11 mouse cellular contexts compared by ENCODE assay signal in the genomic region with DNA sequence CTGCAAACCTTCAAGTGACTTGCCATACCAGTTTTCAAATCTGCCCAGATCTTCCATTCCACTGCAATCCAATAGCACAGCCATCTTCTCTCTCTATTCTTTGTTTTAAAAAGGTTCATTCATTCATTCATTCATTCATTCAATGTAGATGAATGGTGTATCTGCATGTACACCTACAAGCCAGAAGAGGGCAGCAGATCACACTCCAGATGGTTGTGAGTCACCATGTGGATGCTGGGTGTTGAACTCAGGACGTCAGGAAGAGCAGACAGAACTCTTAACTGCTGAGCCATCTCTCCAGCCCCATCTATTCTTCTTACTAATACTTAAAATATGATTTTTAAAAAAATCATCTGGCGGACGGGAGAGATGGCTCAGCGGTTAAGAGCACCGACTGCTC. TPM values are rescaled to one million over a fixed set of nuclear protein-coding genes. Genes with fewer than 3 reads are reported as not detected.
DNase-seq lines count a peak whose midpoint lies in the region; ATAC-seq and TF ChIP-seq lines count a peak whose summit lies in the region.
"Had no signal": no experiment of that assay in that cellular context is flagged by ENCODE, and none has a peak within 500 bp of the region (broad histone marks: within the 10 kb centered on the region; RNA-seq: fewer than 3 reads in every experiment).

No protein-coding gene starts in this region.

- H3K36me3 ChIP-seq in liver, adult 2 months (ENCODE audit: control insufficient read depth, insufficient read depth, low read length) = no peaks in the 10 kb centered on the region
- no peaks in the 10 kb centered on the region for H3K36me3 ChIP-seq in liver, embryonic 11.5 days (ENCODE audit: control insufficient read depth, insufficient read depth, low read length)
- H3K36me3 ChIP-seq: forebrain, embryonic 10.5 days; lung, embryonic 15.5 days had no signal

- no peak for ATAC-seq in liver, embryonic 11.5 days (replicated peaks; ENCODE audit: low FRiP score)
- ATAC-seq in megakaryocyte, adult 5-6 weeks (ENCODE audit: poor library complexity, severe bottlenecking) = peak; percentile 77

- H3K27ac ChIP-seq in liver, adult 2 months (replicated peaks; ENCODE audit: insufficient read depth, low read depth, low read length) = no peak overlapping the region
- no peak overlapping the region for H3K27ac ChIP-seq in liver, embryonic 11.5 days (ENCODE audit: low read depth, low read length)
- H3K27ac ChIP-seq: forebrain, embryonic 10.5 days; lung, embryonic 15.5 days had no signal

- H3K4me1 ChIP-seq in liver, adult 2 months (ENCODE audit: control insufficient read depth, insufficient read depth, low read length) = no peaks in the 10 kb centered on the region
- H3K4me1 ChIP-seq in liver, embryonic 11.5 days (replicated peaks; ENCODE audit: control insufficient read depth, insufficient read depth, low read length) = no peaks in the 10 kb centered on the region
- H3K4me1 ChIP-seq: forebrain, embryonic 10.5 days; lung, embryonic 15.5 days had no signal

- WGBS in liver, adult 2 months = 76% methylated on average over 5 of the region's 5 CpGs
- WGBS in liver, embryonic 11.5 days = 67% methylated on average over 5 of the region's 5 CpGs

- peak; percentile 51; the same call in 1 of the 2 replicates for TF ChIP-seq CTCF in liver, adult 2 months (IDR thresholded peaks at IDR 0.05; ENCODE audit: low read depth, low read length)

- H3K4me2 ChIP-seq in liver, embryonic 11.5 days = no peak overlapping the region
- H3K4me2 ChIP-seq: lung, embryonic 15.5 days had no signal

- no peak overlapping the region for H3K9ac ChIP-seq in liver, adult 2 months (ENCODE audit: low read depth, low read length)
- H3K9ac ChIP-seq in liver, embryonic 11.5 days (ENCODE audit: low read depth, low read length) = no peak overlapping the region
- H3K9ac ChIP-seq: lung, embryonic 15.5 days had no signal

- no peak for TF ChIP-seq POLR2A in liver, adult 2 months (IDR thresholded peaks at IDR 0.05; ENCODE audit: extremely low read depth, insufficient read depth, low read length)

- DNase-seq in adrenal gland, postnatal 36 days = peak; percentile 28 to 36
- no peak for DNase-seq in adrenal gland, postnatal 10 days
- no peak for DNase-seq in liver, adult 2 months (ENCODE audit: extremely low read depth, low read depth, low spot score)
- DNase-seq in liver, embryonic 11.5 days (ENCODE audit: low spot score) = no peak
- DNase-seq in MEL-GATA-1-ER (ENCODE audit: extremely low read depth, low read depth) = peak; percentile 48
- no peak for DNase-seq in ovary, postnatal 14 days (ENCODE audit: low spot score)
- DNase-seq in urinary bladder, postnatal 10 days (ENCODE audit: low spot score) = no peak
- DNase-seq: thymus, adult 18-20 months had no signal

- no peaks in the 10 kb centered on the region for H3K79me2 ChIP-seq in liver, adult 2 months (ENCODE audit: control insufficient read depth, insufficient read depth, low read length)

- no peaks in the 10 kb centered on the region for H3K9me3 ChIP-seq in liver, embryonic 11.5 days (ENCODE audit: control insufficient read depth, low read length)
- H3K9me3 ChIP-seq: forebrain, embryonic 10.5 days; lung, embryonic 15.5 days had no signal

- no peaks in the 10 kb centered on the region for H3K27me3 ChIP-seq in liver, adult 2 months (ENCODE audit: control insufficient read depth, insufficient read depth, low read length)
- no peaks in the 10 kb centered on the region for H3K27me3 ChIP-seq in liver, embryonic 11.5 days (replicated peaks; ENCODE audit: control insufficient read depth, insufficient read depth, low read length)
- H3K27me3 ChIP-seq: lung, embryonic 15.5 days had no signal

- no peak overlapping the region for H3K4me3 ChIP-seq in liver, adult 2 months (ENCODE audit: insufficient read depth, low read depth, low read length)
- H3K4me3 ChIP-seq in liver, embryonic 11.5 days (ENCODE audit: low read depth, low read length) = no peak overlapping the region
- H3K4me3 ChIP-seq: forebrain, embryonic 10.5 days; lung, embryonic 15.5 days had no signal

RNA-seq across cellular contexts. Expression of gene Bloc1s4, which starts 8.6 kb away (rescaled TPM):
- 10 to 100 TPM; 31.7 to 32.5 TPM for total RNA-seq in adrenal gland, postnatal 36 days (2021)
- total RNA-seq in adrenal gland, postnatal 10 days (2021) = 10 to 100 TPM; 22.6 to 27.2 TPM
- 12.9 and 15.7 TPM in 2 replicates for total RNA-seq in liver, adult 2 months (2014; rRNA removed)
- polyA plus RNA-seq in liver, adult 2 months (2012; rRNA removed) = 16.5 and 19.4 TPM in 2 replicates
- polyA plus RNA-seq in liver, embryonic 11.5 days (2014; fragmentation: Nextera tagmentation; extraction: Ambion mirVana) = 29.1 and 30.0 TPM in 2 replicates
- 11.4 and 14.9 TPM in 2 replicates for total RNA-seq in megakaryocyte, adult 5-6 weeks (2015)
- total RNA-seq in megakaryocyte, adult 5-6 weeks (2017) = 12.2 and 13.2 TPM in 2 replicates

RNA-seq across cellular contexts. Expression of gene Mrfap1, which starts 39.5 kb away (rescaled TPM):
- total RNA-seq in adrenal gland, postnatal 36 days (2021) = 100 to 1,000 TPM; 671 to 795 TPM
- total RNA-seq in adrenal gland, postnatal 10 days (2021) = 100 to 1,000 TPM; 429 to 477 TPM
- 154 and 173 TPM in 2 replicates for total RNA-seq in liver, adult 2 months (2014; rRNA removed)
- polyA plus RNA-seq in liver, adult 2 months (2012; rRNA removed) = 72.2 and 93.9 TPM in 2 replicates
- 366 and 368 TPM in 2 replicates for polyA plus RNA-seq in liver, embryonic 11.5 days (2014; fragmentation: Nextera tagmentation; extraction: Ambion mirVana)
- 194 and 201 TPM in 2 replicates for total RNA-seq in megakaryocyte, adult 5-6 weeks (2015)
- total RNA-seq in megakaryocyte, adult 5-6 weeks (2017) = 227 and 275 TPM in 2 replicates

Comparison
In these comparisons a context has a peak if more than half of its experiments do, and no peak if none do; other contexts are left out.
1. DNase-seq: peak in adrenal gland, postnatal 36 days (2 of 2) and MEL-GATA-1-ER (single experiment); none in adrenal gland, postnatal 10 days (single experiment), liver, adult 2 months (single experiment), liver, embryonic 11.5 days (single experiment), ovary, postnatal 14 days (single experiment) and urinary bladder, postnatal 10 days (single experiment).